Mouse (Mus musculus) kidney, embryonic 16.5 days (tissue): ENCODE data around the gene Gfap. TPM values are rescaled to one million over a fixed set of nuclear protein-coding genes. Genes with fewer than 3 reads are reported as not detected.
A peak's percentile ranks its signal among the peaks of the same experiment; 100 is the strongest.

Experiments used
- ATAC-seq: fragments of 200-750 bp; cut with Nextera tagmentation; 2 replicates; pipeline ENCODE4 v1.8.0; 2017; ENCODE audit warnings: moderate TSS enrichment; ENCODE audit not compliant: low FRiP score, low TSS enrichment
- H3K27ac ChIP-seq: fragments of 300-500 bp; sonication (generic); 2 replicates; pipeline ENCODE4 v1.5.1; 2014; ENCODE audit warnings: low read length
- H3K27me3 ChIP-seq: fragments of 300-500 bp; sonication (generic); 2 replicates; pipeline ENCODE4 v1.6.1; 2014; ENCODE audit warnings: low read length, control low read depth, mixed read lengths; ENCODE audit not compliant: insufficient read depth
- H3K36me3 ChIP-seq: fragments of 300-500 bp; sonication (generic); 2 replicates; pipeline ENCODE4 v1.6.1; 2014; ENCODE audit warnings: low read length, control low read depth, mixed read lengths; ENCODE audit not compliant: insufficient read depth
- H3K4me1 ChIP-seq: fragments of 300-500 bp; sonication (generic); 2 replicates; pipeline ENCODE4 v1.6.1; 2014; ENCODE audit warnings: low read length, control low read depth, mixed read lengths; ENCODE audit not compliant: insufficient read depth
- H3K4me2 ChIP-seq: fragments of 300-500 bp; sonication (generic); replicated peaks from 2 replicates; pipeline ENCODE4 v1.6.1; 2014; ENCODE audit warnings: low read depth, low read length
- H3K4me3 ChIP-seq: fragments of 300-500 bp; sonication (generic); 2 replicates; pipeline ENCODE4 v1.5.1; 2014; ENCODE audit warnings: mild to moderate bottlenecking, low read length
- H3K9ac ChIP-seq: fragments of 300-500 bp; sonication (generic); replicated peaks from 2 replicates; pipeline ENCODE4 v1.6.1; 2014; ENCODE audit warnings: low read length
- H3K9me3 ChIP-seq: fragments of 300-500 bp; sonication (generic); 2 replicates; pipeline ENCODE4 v1.6.1; 2016; ENCODE audit warnings: low read length, control low read depth
- WGBS: fragments of 180-500 bp; shearing (Covaris S2); extraction: QIAGEN DNeasy Blood & Tissue Kit; methylation state at CpG from one replicate; pipeline ENCODE4 v1.1.7; 2014; 5-methylcytosine and 5-hydroxymethylcytosine counted together
- polyA plus RNA-seq: library from polyadenylated mRNA; unstranded; fragments of >200 nt; fragmentation: Nextera tagmentation; extraction: Ambion mirVana; gene quantifications from 2 replicates; pipeline ENCODE4 v1.2.1, GENCODE M21; 2015

The Gfap gene
- polyA plus RNA-seq: 0.41 and 0.50 TPM in 2 replicates

DNA sequence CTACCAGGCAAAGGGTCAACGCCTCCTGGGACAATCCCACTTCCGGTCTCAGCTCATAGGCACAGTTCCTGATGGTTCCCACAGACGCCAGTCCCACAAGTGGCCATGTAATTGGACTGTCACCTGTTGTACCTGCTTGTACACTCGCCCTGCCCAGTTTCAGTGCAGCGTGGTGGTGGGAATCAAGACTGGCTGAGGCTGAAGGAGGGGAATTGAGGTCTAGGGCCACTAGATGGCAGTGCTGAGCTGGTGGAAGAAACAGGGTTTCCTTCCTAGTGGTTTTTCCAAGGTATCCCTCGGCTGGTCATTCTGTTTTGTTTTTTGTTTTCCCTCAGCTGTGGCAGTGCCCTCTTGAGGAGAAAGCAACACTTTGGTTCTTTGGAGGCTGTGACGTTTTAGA lies at the start of gene Gfap:
Gene Gfap (minus strand): TSS at position 150 of the 400 bp plus-strand sequence.
- Histone ChIP-seq H3K9ac (no peak within 1 kb of the TSS), H3K9me3 (no peaks in the 10 kb centered on the region), H3K36me3 (peaks cover 7% of the 10 kb centered on the region; the same call in 1 of the 2 replicates), H3K4me1 (peaks cover 9% of the 10 kb centered on the region; the same call in 1 of the 2 replicates), H3K27ac (no peak within 1 kb of the TSS), H3K4me2 (no peak within 1 kb of the TSS), H3K27me3 (peaks cover 5% of the 10 kb centered on the region; the same call in 1 of the 2 replicates), H3K4me3 (no peak within 1 kb of the TSS)
- peak; percentile 59; the same call in 1 of the 2 replicates for ATAC-seq
- WGBS: 9% methylated on average over 7 of the region's 7 CpGs

DNA sequence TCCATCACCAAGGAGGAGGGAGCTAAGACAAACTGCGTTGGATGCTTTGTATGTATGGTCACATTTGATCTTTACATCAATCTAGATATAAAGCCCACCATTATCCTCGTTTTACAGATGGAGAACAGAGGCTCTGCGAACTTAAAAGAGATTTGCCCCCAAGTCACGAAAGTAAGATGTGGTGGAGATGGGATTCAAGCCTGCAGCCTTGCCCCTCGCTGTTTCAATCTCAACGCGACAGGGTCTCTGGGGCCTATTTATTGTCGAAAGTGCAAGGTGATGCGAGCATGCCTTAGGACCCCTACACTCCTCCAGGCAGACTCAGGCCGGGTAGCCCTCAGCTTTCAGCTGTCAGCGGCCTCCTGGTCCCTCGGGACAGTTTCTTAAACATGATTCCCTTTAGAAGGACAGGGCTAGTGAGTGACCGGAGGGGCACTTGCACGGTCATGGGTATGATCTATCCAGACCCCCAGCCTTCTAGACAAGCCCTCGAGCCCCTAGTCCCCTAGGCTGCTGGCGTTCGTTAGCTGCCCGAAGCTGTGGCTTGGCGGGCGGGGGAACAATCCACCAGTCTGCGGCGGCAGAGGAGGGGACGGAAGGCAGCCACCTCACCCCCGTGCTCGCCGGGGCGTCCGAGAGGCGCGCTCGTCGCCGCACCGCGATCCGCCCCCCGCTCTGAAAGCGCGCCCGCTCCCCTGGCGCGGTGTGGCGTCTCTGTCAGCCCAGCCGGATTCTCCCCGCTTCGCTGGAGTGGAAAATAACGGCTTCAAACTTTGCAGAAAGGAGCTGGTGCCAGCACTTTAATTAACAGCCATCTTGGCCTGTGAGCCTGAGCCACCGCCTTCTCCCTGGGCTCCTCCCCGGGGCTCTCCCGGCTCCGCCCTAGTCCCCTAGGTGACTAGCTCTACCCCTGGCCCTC lies 47.6 kb upstream of the Gfap start:
- no peaks in the 10 kb centered on the region for H3K36me3 ChIP-seq
- no peaks in the 10 kb centered on the region for H3K9me3 ChIP-seq
- 0 out of 2 replicates have a peak overlapping the region, but pooled peaks have one; percentile 8 for H3K27ac ChIP-seq
- peak overlapping the region; percentile 74 for H3K4me2 ChIP-seq
- peak overlapping the region; percentile 69 for H3K9ac ChIP-seq
- WGBS: 1% methylated on average over 51 of the region's 51 CpGs
- ATAC-seq: peak; percentile 33; the same call in 1 of the 2 replicates
- peaks cover 38% of the 10 kb centered on the region for H3K4me1 ChIP-seq
- H3K27me3 ChIP-seq: peaks cover 95% of the 10 kb centered on the region
- H3K4me3 ChIP-seq: peak overlapping the region; percentile 54

DNA sequence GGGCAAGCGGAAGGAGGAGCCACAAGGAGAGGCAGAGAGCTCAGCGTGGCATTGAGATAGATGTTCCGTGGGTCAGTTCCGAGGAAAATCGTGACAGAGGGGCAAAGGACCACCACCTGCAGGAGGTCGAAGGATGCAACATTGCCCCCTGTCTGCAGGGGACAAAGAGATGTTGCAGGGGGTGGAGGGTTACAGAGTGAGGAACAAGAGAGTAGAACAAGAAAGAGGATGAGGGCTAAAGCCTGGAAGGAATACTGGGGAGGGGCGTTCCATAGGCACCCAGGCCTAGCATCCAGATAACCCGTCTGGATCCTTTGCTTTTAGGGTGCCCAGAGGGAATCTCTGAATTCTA lies 46.3 kb upstream of the Gfap start:
- peak overlapping the region; percentile 68 for H3K4me2 ChIP-seq
- WGBS: 11% methylated on average over 8 of the region's 8 CpGs
- H3K36me3 ChIP-seq: no peaks in the 10 kb centered on the region
- no peak overlapping the region for H3K27ac ChIP-seq
- peak overlapping the region; percentile 45 for H3K4me3 ChIP-seq
- peaks cover 38% of the 10 kb centered on the region for H3K4me1 ChIP-seq
- peak; percentile 16; the same call in 1 of the 2 replicates for ATAC-seq
- H3K27me3 ChIP-seq: peaks cover 95% of the 10 kb centered on the region
- H3K9ac ChIP-seq: no peak overlapping the region
- no peaks in the 10 kb centered on the region for H3K9me3 ChIP-seq

DNA sequence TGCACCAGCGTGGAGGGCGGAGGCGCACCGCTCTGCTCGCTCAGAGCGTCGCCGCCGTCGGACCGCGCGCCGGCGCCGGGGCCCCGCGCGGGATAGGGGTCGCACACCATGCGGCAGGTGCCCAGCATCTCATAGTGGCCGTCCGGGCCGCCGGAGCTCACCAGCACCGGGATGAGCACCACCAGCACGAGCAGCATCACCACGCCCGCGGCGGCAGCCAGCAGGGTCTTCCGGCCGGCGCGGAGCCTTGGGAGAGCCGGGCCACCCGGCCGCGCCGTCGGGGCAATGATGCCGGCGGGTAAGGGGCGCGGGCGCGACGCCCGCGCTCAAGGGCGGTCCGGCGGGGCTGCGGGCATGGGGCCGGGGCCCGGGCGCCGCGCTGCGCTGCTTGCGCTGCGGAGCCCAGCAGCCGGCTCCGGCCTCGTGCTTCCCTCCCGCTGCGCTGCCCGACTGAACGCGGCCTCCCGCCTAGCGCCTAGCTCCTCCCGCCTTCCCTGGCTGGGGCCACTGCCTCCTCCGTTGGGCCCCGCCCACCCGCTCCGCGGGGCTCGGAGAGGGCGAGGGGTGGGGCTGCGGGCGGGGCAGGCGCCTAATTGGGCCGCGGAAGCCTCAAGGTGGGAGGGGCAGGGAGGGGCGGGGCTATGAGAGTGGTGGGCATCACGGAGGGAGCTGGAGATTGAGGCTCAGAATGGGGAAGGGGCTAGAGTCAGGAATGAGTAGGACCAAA lies 45.7 kb upstream of the Gfap start, which contains the start of gene C1ql1:
Gene C1ql1 (minus strand): TSS at position 424 of the 727 bp plus-strand sequence.
- H3K4me2 ChIP-seq: peak within 1 kb of the TSS; percentile 68
- peak; percentile 92 for ATAC-seq
- H3K27me3 ChIP-seq: peaks cover 90% of the 10 kb centered on the region
- no peak within 1 kb of the TSS for H3K27ac ChIP-seq
- H3K9me3 ChIP-seq: no peaks in the 10 kb centered on the region
- H3K9ac ChIP-seq: peak within 1 kb of the TSS; percentile 56
- H3K36me3 ChIP-seq: no peaks in the 10 kb centered on the region
- peaks cover 38% of the 10 kb centered on the region for H3K4me1 ChIP-seq
- peak within 1 kb of the TSS; percentile 45 for H3K4me3 ChIP-seq
- under 1% methylated on average over 72 of the region's 87 CpGs for WGBS

DNA sequence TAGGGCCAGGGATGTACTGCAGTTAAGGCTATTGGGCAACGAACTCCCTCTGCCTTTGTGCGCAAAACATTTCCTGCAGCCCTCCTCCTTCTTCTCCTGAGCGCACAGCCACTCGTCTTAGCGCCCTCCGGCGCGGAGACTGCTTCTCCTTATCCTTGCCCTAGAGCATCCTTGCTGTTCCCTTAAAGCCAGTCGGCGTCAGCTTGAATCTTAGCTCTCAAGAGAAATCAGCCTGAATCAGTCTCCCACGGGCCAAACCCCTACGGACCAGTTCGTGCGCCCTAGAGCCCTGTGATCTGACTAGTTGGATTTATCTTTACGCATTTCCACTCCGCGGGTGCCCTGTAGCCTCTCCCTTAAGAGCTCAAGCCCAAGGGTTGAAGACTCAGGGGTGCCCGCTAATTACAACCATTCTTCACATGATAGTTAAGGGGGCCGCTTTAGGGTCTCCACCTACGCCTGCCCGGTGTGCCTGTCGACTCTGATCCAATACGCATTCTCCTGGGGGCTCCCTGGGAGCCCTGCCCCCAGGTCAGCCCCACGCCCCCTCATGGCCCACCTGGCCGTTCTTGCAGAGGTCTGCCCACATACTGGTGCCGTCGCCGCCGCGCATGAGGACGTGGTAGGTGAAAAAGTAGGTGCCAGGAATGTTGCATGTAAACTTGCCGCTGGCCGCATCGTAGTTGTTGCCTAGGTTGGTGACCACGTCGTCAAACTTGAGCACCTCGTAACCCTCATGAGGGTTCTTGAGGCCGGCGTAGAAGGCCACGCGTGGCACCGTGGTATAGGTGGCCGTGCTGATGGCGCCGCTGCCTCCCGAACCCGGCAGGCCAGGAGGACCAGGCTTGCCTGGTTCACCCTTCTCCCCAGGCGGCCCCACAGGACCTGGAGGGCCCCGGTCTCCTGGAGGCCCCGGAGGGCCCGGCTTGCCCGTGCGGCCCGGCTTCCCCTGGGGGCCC lies 44.9 kb upstream of the Gfap start:
- H3K4me1 ChIP-seq: peaks cover 38% of the 10 kb centered on the region
- H3K9ac ChIP-seq: peak overlapping the region; percentile 56
- no peaks in the 10 kb centered on the region for H3K36me3 ChIP-seq
- H3K4me3 ChIP-seq: peak overlapping the region; percentile 45
- ATAC-seq: no peak; the same call in 1 of the 2 replicates
- no peaks in the 10 kb centered on the region for H3K9me3 ChIP-seq
- H3K4me2 ChIP-seq: peak overlapping the region; percentile 68
- 2% methylated on average over 49 of the region's 54 CpGs for WGBS
- no peak overlapping the region for H3K27ac ChIP-seq
- peaks cover 81% of the 10 kb centered on the region for H3K27me3 ChIP-seq

DNA sequence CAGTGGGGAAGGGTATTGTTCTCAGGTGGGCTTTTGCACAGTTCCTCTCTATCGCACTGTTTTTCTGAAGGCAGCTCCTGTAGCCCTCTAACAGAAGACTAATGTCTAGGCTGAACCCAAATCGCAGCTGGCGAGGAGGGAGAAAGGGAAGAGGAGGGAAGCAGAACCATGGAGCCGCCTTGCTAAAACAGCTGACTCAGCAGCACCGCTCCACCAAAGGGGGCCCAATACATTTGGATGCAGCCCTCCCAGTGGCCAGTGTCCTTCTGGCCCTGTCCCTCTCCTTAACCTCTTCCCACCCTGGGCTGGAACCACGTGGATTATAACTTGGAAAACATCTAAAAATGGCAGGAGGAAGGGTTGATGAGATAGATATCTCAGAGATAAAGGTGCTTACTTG lies 40.5 kb upstream of the Gfap start:
- Histone ChIP-seq H3K4me3 (no peak overlapping the region), H3K27ac (no peak overlapping the region), H3K27me3 (peaks cover 60% of the 10 kb centered on the region), H3K9ac (no peak overlapping the region), H3K36me3 (no peaks in the 10 kb centered on the region), H3K4me2 (no peak overlapping the region), H3K4me1 (peaks cover 31% of the 10 kb centered on the region), H3K9me3 (no peaks in the 10 kb centered on the region)
- ATAC-seq: no peak
- 54% methylated on average over 6 of the region's 6 CpGs for WGBS

DNA sequence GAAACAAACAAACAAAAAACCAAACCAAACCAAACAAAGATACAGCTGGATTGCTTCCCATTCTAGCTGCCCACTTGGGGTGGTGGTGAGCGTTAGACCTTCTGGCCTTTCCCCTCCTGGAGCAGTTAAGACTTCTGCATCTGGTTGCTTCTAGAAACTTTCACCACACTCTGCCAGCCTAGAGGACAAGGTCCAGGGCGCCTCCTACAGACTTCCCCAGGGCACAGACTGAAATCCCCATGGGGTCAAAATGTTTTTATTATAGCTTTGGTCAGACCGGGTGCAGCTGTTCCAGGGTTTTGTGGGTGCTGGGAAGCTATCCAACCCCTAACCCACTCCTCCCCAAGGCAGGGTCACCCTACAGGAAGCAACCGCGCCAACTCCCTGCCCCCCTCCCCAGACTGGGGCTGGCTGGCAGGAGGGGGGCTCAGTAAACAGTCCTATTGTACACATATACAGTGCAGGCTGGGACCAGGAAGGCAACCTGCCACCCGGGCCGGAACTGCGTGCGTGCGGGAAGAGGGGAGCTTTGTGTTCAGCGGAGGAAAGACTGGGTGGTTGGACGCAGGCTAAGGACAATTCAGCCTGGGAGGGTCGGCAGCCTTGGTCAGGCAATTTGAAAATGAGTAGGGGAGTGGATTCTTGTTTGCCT lies 38.4 kb upstream of the Gfap start:
- WGBS: 23% methylated on average over 13 of the region's 13 CpGs
- 0 out of 2 replicates have a peak overlapping the region, but pooled peaks have one; percentile 15 for H3K9ac ChIP-seq
- H3K4me3 ChIP-seq: no peak overlapping the region
- H3K4me1 ChIP-seq: peaks cover 21% of the 10 kb centered on the region
- H3K4me2 ChIP-seq: no peak overlapping the region; the same call in 1 of the 2 replicates
- H3K27me3 ChIP-seq: peaks cover 40% of the 10 kb centered on the region
- H3K27ac ChIP-seq: no peak overlapping the region
- no peaks in the 10 kb centered on the region for H3K9me3 ChIP-seq
- no peaks in the 10 kb centered on the region for H3K36me3 ChIP-seq
- ATAC-seq: no peak

DNA sequence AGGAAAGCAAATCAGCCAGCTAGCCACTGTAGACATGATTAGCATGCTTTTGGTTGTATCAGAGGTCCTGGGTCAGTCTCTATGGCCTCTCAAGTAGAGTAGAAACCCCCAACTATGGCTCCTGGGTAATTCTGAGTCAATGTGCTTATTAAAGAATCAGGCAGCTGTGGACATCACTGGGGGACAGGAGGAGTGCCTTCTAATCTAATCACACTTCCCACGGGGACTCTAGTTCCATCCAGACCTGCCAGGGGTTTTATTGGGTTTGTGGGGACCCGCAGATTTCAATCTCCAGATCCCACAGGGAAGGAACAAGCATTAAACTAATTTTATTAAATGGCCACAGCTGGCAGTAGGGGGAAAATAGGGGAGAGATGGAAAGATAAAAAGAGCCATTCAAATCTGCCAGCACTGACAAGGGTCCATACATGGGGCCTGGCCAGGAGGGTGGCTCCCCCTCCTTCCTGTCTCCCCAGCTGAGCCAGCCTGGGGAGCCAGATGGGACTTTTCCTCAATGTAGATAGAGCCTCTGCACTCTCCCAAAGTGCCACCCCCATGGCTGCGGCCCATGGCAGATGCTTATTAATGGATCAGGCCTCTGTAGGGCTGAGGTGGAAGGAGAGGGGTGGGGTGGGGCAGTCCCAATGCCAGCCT lies 36.9 kb upstream of the Gfap start:
- Histone ChIP-seq H3K27me3 (peaks cover 25% of the 10 kb centered on the region), H3K4me1 (peaks cover 21% of the 10 kb centered on the region), H3K4me2 (no peak overlapping the region), H3K9ac (no peak overlapping the region), H3K4me3 (no peak overlapping the region), H3K9me3 (no peaks in the 10 kb centered on the region), H3K36me3 (no peaks in the 10 kb centered on the region), H3K27ac (no peak overlapping the region)
- ATAC-seq: no peak
- WGBS: 64% methylated on average over 3 of the region's 3 CpGs
